Mouse (Mus musculus) spleen, postnatal 4 days (tissue): ENCODE data around the gene Slc5a11.

Source experiments
- DNase-seq, 2 experiments: peaks; one replicate each; pipeline ENCODE4 v3.0.0; 2022; ENCODE audit warnings: low spot score in 2 of 2

Gene Slc5a11

GRCm38 (mm10) chr7:123283826-123284225 is 69.2 kb downstream of the Slc5a11 start:
- DNase-seq: no peak

GRCm38 (mm10) chr7:123285896-123286295 is 71.3 kb downstream of the Slc5a11 start:
- no peak for DNase-seq

- DNase-seq: no peak
Observed at GRCm38 (mm10) chr7:123287903-123288302, 73.3 kb downstream of the Slc5a11 start.

GRCm38 (mm10) chr7:123289176-123289575 is 74.6 kb downstream of the Slc5a11 start:
- DNase-seq: no peak

- no peak for DNase-seq
Observed at GRCm38 (mm10) chr7:123291942-123292341, 77.4 kb downstream of the Slc5a11 start.

GRCm38 (mm10) chr7:123293898-123294297 is 79.3 kb downstream of the Slc5a11 start:
- DNase-seq: no peak

GRCm38 (mm10) chr7:123295423-123295822 is 80.8 kb downstream of the Slc5a11 start:
- DNase-seq: no peak

- no peak for DNase-seq
Observed at GRCm38 (mm10) chr7:123296097-123296496, 81.5 kb downstream of the Slc5a11 start.

GRCm38 (mm10) chr7:123298225-123298624 is 83.6 kb downstream of the Slc5a11 start:
- no peak for DNase-seq

GRCm38 (mm10) chr7:123300258-123300657 is 85.7 kb downstream of the Slc5a11 start:
- DNase-seq: no peak

- DNase-seq: no peak
Observed at GRCm38 (mm10) chr7:123305397-123305796, 90.8 kb downstream of the Slc5a11 start.

GRCm38 (mm10) chr7:123307236-123307635 is 92.7 kb downstream of the Slc5a11 start:
- no peak for DNase-seq

GRCm38 (mm10) chr7:123307887-123308558 is 93.4 kb downstream of the Slc5a11 start:
- DNase-seq: no peak

GRCm38 (mm10) chr7:123311836-123312235 is 97.3 kb downstream of the Slc5a11 start:
- no peak for DNase-seq

GRCm38 (mm10) chr7:123312738-123313137 is 98.2 kb downstream of the Slc5a11 start:
- DNase-seq: no peak

GRCm38 (mm10) chr7:123322452-123323121 is 108.0 kb downstream of the Slc5a11 start:
- no peak for DNase-seq
